Mouse (Mus musculus) intestine, postnatal 0 days (tissue): Measurements from ENCODE around the gene Tifa. TPM values are rescaled to one million over a fixed set of nuclear protein-coding genes. Genes with fewer than 3 reads are reported as not detected.

ENCODE experiments used
- ATAC-seq: fragments of 200-750 bp; cut with Nextera tagmentation; 2 replicates; pipeline ENCODE4 v1.8.0; 2017; ENCODE audit warnings: mild to moderate bottlenecking, moderate TSS enrichment, moderate library complexity
- H3K27ac ChIP-seq: fragments of 300-500 bp; sonication (generic); 2 replicates; pipeline ENCODE4 v1.5.1; 2014; ENCODE audit warnings: mild to moderate bottlenecking, low read depth, low read length, moderate library complexity
- H3K27me3 ChIP-seq: fragments of 300-500 bp; sonication (generic); replicated peaks from 2 replicates; pipeline ENCODE4 v1.6.1; 2014; ENCODE audit warnings: low read length, mixed read lengths; ENCODE audit not compliant: control insufficient read depth, insufficient read depth
- H3K36me3 ChIP-seq: fragments of 300-500 bp; sonication (generic); 2 replicates; pipeline ENCODE4 v1.6.1; 2014; ENCODE audit warnings: mild to moderate bottlenecking, moderate library complexity; ENCODE audit not compliant: control insufficient read depth, insufficient read depth
- H3K4me1 ChIP-seq: fragments of 300-500 bp; sonication (generic); replicated peaks from 2 replicates; pipeline ENCODE4 v1.6.1; 2014; ENCODE audit warnings: antibody characterized with exemption, low read length, mixed read lengths; ENCODE audit not compliant: control insufficient read depth, insufficient read depth
- H3K4me2 ChIP-seq: fragments of 300-500 bp; sonication (generic); replicated peaks from 2 replicates; pipeline ENCODE4 v1.6.1; 2014; ENCODE audit warnings: low read depth, mild to moderate bottlenecking, moderate library complexity
- H3K4me3 ChIP-seq: fragments of 300-500 bp; sonication (generic); 2 replicates; pipeline ENCODE4 v1.5.1; 2014; ENCODE audit warnings: low read depth, low read length
- H3K9ac ChIP-seq: fragments of 300-500 bp; sonication (generic); 2 replicates; pipeline ENCODE4 v1.6.1; 2014; ENCODE audit warnings: mild to moderate bottlenecking, low read depth, low read length
- H3K9me3 ChIP-seq: fragments of 300-500 bp; sonication (generic); 2 replicates; pipeline ENCODE4 v1.6.1; 2016; ENCODE audit warnings: mixed run types; ENCODE audit not compliant: control insufficient read depth
- CTCF ChIP-seq: sonication (generic); IDR thresholded peaks from 2 replicates; pipeline ENCODE4 v1.5.1; 2016; ENCODE audit warnings: low read depth, mild to moderate bottlenecking, control low read depth, antibody characterized with exemption, moderate library complexity
- WGBS: fragments of 180-500 bp; shearing (Covaris S2); extraction: QIAGEN DNeasy Blood & Tissue Kit; methylation state at CpG from one replicate; pipeline ENCODE4 v1.1.7; 2014; 5-methylcytosine and 5-hydroxymethylcytosine counted together
- polyA plus RNA-seq: library from polyadenylated mRNA; unstranded; fragments of >200 nt; fragmentation: Nextera tagmentation; extraction: Ambion mirVana; gene quantifications from 2 replicates; pipeline ENCODE4 v1.2.1, GENCODE M21; 2015

Gene Tifa
- polyA plus RNA-seq, 1 experiment from 2014 or later: 63.0 TPM

DNA sequence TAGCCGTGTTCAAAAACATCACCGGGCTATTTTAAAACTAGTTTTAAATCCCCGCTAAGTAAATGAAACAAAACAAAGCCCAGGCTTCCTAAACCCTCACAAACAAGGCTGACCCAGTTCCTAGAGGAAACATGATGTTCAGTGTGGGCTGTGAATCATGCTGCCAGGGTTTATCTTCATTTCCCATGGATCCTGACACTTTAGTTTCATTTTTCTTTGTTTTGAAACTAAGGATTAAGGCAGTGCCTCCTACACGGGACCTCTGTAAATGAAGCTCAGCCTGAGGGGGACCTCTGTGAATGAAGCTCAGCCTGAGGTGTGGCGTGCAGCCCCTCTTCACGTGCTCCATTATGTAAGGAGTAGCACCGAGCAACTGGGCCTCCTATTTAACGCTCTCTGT is 13.2 kb downstream of the Tifa start:
- no peak overlapping the region for H3K27ac ChIP-seq
- H3K9ac ChIP-seq: no peak overlapping the region
- H3K36me3 ChIP-seq: peaks cover 14% of the 10 kb centered on the region
- WGBS: 52% methylated on average over 8 of the region's 8 CpGs
- TF ChIP-seq CTCF: no peak
- H3K4me3 ChIP-seq: no peak overlapping the region
- ATAC-seq: no peak
- no peaks in the 10 kb centered on the region for H3K9me3 ChIP-seq
- H3K4me1 ChIP-seq: no peaks in the 10 kb centered on the region
- H3K27me3 ChIP-seq: no peaks in the 10 kb centered on the region
- H3K4me2 ChIP-seq: peak overlapping the region; percentile 27; the same call in 1 of the 2 replicates

DNA sequence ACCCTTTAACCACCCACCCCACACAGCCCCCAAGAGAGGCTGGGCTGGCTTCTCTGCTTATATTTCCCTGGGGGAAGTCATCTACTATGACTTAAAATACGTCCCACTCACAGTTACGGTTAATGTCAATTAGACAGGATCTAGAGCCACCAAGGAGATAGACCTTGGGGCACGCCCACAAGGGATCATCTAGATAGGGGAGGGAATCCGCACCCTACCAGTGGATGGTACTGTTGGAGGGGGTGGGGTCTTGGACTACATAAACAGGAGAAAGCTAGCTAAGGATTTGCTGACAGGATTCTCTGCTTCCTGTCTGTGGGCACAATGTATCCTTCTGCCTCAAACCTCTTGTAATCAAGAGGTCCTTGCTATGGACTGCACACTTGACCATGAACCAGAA is 14.8 kb downstream of the Tifa start:
- WGBS: 89% methylated on average over 4 of the region's 4 CpGs
- Histone ChIP-seq H3K36me3 (peaks cover 30% of the 10 kb centered on the region), H3K9ac (no peak overlapping the region), H3K4me3 (no peak overlapping the region), H3K27me3 (no peaks in the 10 kb centered on the region), H3K4me1 (no peaks in the 10 kb centered on the region), H3K27ac (no peak overlapping the region), H3K4me2 (no peak overlapping the region), H3K9me3 (no peaks in the 10 kb centered on the region)
- no peak for TF ChIP-seq CTCF
- no peak for ATAC-seq

DNA sequence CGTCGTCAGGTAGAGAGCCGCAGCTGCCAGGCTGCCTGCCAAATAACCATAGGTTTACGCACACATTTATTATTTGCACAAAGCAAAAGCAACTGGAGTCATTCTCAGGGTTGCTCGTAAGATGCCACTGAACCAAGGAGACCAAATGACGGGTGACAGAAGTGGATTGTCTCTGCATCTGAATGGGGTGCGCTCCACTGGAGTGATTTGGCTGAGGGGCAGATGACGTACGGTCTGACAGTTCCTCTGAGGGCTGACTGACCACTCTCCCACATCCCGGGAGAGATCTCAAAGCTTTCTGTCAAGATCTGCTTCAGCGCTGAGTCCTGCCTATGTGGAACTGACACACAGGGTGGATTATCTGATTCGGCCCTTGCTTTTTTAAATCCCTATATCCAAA is 15.5 kb downstream of the Tifa start:
- H3K36me3 ChIP-seq: peaks cover 37% of the 10 kb centered on the region
- H3K4me1 ChIP-seq: no peaks in the 10 kb centered on the region
- no peak for TF ChIP-seq CTCF
- H3K4me2 ChIP-seq: no peak overlapping the region
- no peaks in the 10 kb centered on the region for H3K9me3 ChIP-seq
- WGBS: 84% methylated on average over 12 of the region's 12 CpGs
- H3K27ac ChIP-seq: no peak overlapping the region
- H3K9ac ChIP-seq: no peak overlapping the region
- H3K4me3 ChIP-seq: no peak overlapping the region
- no peaks in the 10 kb centered on the region for H3K27me3 ChIP-seq
- no peak for ATAC-seq

DNA sequence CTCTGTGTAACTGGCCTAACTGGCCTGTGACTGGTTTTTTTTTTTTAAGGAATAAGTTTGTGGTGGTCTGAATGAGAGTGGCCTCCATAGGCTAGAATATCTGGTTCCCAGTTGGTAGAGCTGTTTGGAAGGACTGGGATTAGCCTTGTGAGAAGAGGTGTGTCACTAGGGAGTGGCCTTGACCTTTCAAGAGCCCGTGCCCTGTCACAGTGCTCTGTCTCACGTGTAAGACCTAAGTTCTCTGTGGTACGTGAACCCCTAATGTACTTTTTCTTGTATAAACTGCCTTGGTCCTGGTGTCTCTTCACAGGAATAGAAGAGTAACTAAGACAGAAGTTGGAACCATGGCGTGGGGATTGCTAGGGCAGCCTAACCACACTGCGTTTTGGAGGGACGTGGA is 16.4 kb downstream of the Tifa start:
- no peak for ATAC-seq
- Histone ChIP-seq H3K4me3 (no peak overlapping the region), H3K27me3 (no peaks in the 10 kb centered on the region), H3K4me1 (no peaks in the 10 kb centered on the region), H3K36me3 (peaks cover 45% of the 10 kb centered on the region), H3K4me2 (no peak overlapping the region), H3K9me3 (no peaks in the 10 kb centered on the region), H3K9ac (no peak overlapping the region), H3K27ac (no peak overlapping the region)
- no peak for TF ChIP-seq CTCF
- WGBS: 80% methylated on average over 6 of the region's 6 CpGs

DNA sequence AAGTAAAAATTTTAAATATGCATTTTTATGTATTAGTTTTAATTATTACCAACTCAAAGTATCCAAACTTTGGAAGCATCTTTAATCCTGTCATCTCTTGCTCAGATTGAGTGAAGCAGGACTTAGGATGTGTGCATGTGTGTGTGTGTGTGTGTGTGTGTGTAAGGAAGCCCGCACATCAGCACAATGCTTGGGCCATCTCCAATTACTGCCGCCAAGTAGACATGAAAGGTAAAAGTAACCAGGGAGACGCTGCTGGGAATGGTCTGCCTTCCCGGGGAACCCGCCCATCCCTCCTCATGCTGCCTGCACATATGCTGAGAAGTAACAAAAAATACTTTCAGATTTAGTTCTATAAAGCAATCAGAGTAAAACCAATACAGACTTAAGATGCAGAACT is 18.2 kb downstream of the Tifa start:
- Histone ChIP-seq H3K4me1 (no peaks in the 10 kb centered on the region), H3K4me3 (no peak overlapping the region), H3K4me2 (no peak overlapping the region), H3K9me3 (no peaks in the 10 kb centered on the region), H3K27me3 (no peaks in the 10 kb centered on the region), H3K36me3 (peaks cover 56% of the 10 kb centered on the region), H3K27ac (no peak overlapping the region), H3K9ac (no peak overlapping the region)
- WGBS: 79% methylated on average over 5 of the region's 5 CpGs
- TF ChIP-seq CTCF: no peak
- no peak for ATAC-seq

DNA sequence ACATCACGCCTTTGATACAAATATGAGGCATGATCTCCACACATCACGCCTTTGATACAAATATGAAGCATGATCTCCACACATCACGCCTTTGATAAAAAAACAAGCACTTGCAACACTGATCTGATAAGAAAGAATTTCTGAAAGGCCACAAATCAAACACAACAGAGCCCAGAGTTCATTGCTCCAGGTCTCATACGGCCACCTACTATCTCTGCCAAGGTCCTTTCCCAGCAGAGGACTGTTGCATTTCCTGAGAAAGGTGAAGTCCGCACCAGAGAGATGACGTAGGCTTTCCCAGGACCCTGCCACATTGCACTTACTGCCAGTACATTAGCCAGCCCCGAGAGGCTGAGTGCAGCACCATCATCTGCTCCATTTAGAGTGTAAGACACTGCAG is 19.5 kb downstream of the Tifa start:
- Histone ChIP-seq H3K9me3 (no peaks in the 10 kb centered on the region), H3K4me1 (no peaks in the 10 kb centered on the region), H3K27ac (no peak overlapping the region; the same call in 1 of the 2 replicates), H3K4me2 (no peak overlapping the region), H3K4me3 (no peak overlapping the region), H3K36me3 (peaks cover 64% of the 10 kb centered on the region), H3K9ac (no peak overlapping the region), H3K27me3 (no peaks in the 10 kb centered on the region)
- 79% methylated on average over 7 of the region's 7 CpGs for WGBS
- no peak for TF ChIP-seq CTCF
- ATAC-seq: no peak

DNA sequence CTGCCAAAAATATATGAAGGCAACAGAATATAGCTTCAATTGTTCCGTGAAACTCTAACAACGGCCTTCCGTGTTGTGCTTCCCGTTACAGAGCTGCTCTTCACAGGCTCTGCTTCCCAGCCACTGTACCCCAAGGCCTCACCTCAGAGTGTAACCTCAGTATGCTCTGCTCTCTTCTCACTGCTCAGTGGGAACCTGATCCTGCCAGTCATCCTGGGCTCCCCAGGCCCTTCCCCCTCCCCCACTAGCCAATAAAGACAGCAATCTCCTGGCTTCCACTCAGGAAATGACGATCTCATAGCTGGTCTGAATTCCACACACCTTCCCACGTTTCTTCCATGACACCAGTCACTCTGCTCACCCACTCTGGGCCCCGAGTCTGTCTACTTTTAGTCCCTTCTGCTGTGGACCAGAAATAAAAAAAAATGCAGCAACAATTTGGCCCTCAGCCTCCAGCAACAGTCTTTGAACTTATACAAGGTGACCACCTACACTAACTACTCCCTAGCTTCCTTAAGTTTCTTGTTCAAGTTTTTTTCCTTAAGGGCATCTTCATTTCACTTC is 27.6 kb downstream of the Tifa start:
- ATAC-seq: no peak
- Histone ChIP-seq H3K4me3 (no peak overlapping the region), H3K27ac (no peak overlapping the region), H3K4me2 (no peak overlapping the region), H3K4me1 (no peaks in the 10 kb centered on the region), H3K9ac (no peak overlapping the region), H3K27me3 (no peaks in the 10 kb centered on the region), H3K9me3 (no peaks in the 10 kb centered on the region), H3K36me3 (peaks cover 30% of the 10 kb centered on the region)
- TF ChIP-seq CTCF: no peak
- 75% methylated on average over 7 of the region's 7 CpGs for WGBS
